Mouse (Mus musculus) ES-Bruce4 (cell line): ENCODE data around the gene Rbm14. TPM values are rescaled to one million over a fixed set of nuclear protein-coding genes. Genes with fewer than 3 reads are reported as not detected.

Experiments
- H3K27ac ChIP-seq: 2 replicates; pipeline ENCODE4 v1.5.1; 2012; ENCODE audit warnings: low read length, inconsistent platforms; ENCODE audit not compliant: insufficient read depth
- H3K27me3 ChIP-seq: 2 replicates; pipeline ENCODE4 v1.6.1; 2012; ENCODE audit warnings: mild to moderate bottlenecking, low read length, inconsistent platforms; ENCODE audit not compliant: control insufficient read depth, poor library complexity, insufficient read depth, severe bottlenecking
- H3K36me3 ChIP-seq: 2 replicates; pipeline ENCODE4 v1.6.1; 2012; ENCODE audit warnings: inconsistent platforms, mild to moderate bottlenecking, low read length, moderate library complexity; ENCODE audit not compliant: control insufficient read depth, poor library complexity, insufficient read depth, severe bottlenecking
- H3K4me1 ChIP-seq: one replicate; pipeline ENCODE4 v1.8.1; 2011; ENCODE audit warnings: low read length; ENCODE audit not compliant: control insufficient read depth, insufficient read depth
- H3K4me3 ChIP-seq: 2 replicates; pipeline ENCODE4 v1.5.1; 2011; ENCODE audit warnings: low read depth, mild to moderate bottlenecking, low read length
- H3K9ac ChIP-seq: 2 replicates; pipeline ENCODE4 v1.6.1; 2012; ENCODE audit warnings: low read depth, mild to moderate bottlenecking, inconsistent platforms; ENCODE audit not compliant: poor library complexity, severe bottlenecking
- H3K9me3 ChIP-seq: replicated peaks from 2 replicates; pipeline ENCODE4 v1.6.1; 2012; ENCODE audit warnings: mild to moderate bottlenecking, low read length, inconsistent platforms; ENCODE audit not compliant: control insufficient read depth, poor library complexity, insufficient read depth, severe bottlenecking
- CTCF ChIP-seq: IDR thresholded peaks from one replicate; pipeline ENCODE4 v1.8.1; 2011; ENCODE audit warnings: low read depth, low read length
- EP300 ChIP-seq: IDR thresholded peaks from 2 replicates; pipeline ENCODE4 v1.6.1; 2011; ENCODE audit warnings: low read depth, low read length; ENCODE audit not compliant: insufficient read depth
- POLR2A ChIP-seq: IDR thresholded peaks from one replicate; pipeline ENCODE4 v1.8.1; 2011; ENCODE audit warnings: low read length; ENCODE audit not compliant: insufficient read depth
- polyA plus RNA-seq: library from polyadenylated mRNA; stranded (reverse); fragments of >200 nt; gene quantifications from 2 replicates; pipeline ENCODE4 v1.2.4, GENCODE M21; 2011; ENCODE audit warnings: low read depth; ENCODE audit not compliant: missing spikeins, insufficient read depth, insufficient read length

The Rbm14 gene
- polyA plus RNA-seq, 1 experiment, result 79.2 TPM

GRCm38 (mm10) chr19:4793831-4794422 lies 17.5 kb downstream of the Rbm14 start, which contains the start of gene Rbm4:
Gene Rbm4 (minus strand): TSS chr19:4793901.
- H3K27me3 ChIP-seq, result no peaks in the 10 kb centered on the region
- H3K36me3 ChIP-seq, result peaks cover 42% of the 10 kb centered on the region
- TF ChIP-seq POLR2A, result peak; percentile 29
- no peak for TF ChIP-seq EP300
- no peak for TF ChIP-seq CTCF
- peaks cover 4% of the 10 kb centered on the region for H3K4me1 ChIP-seq
- H3K27ac ChIP-seq, result peak within 1 kb of the TSS; percentile 84
- peak within 1 kb of the TSS; percentile 96 for H3K4me3 ChIP-seq
- H3K9me3 ChIP-seq, result no peaks in the 10 kb centered on the region
- H3K9ac ChIP-seq, result peak within 1 kb of the TSS; percentile 86

GRCm38 (mm10) chr19:4793281-4793830 lies 18.1 kb downstream of the Rbm14 start:
- no peaks in the 10 kb centered on the region for H3K27me3 ChIP-seq
- peak overlapping the region; percentile 12 for H3K27ac ChIP-seq
- H3K9me3 ChIP-seq, result no peaks in the 10 kb centered on the region
- H3K4me3 ChIP-seq, result peak overlapping the region; percentile 96
- H3K36me3 ChIP-seq, result peaks cover 44% of the 10 kb centered on the region
- TF ChIP-seq CTCF (no peak), POLR2A (no peak), EP300 (no peak)
- peak overlapping the region; percentile 86 for H3K9ac ChIP-seq
- peaks cover 4% of the 10 kb centered on the region for H3K4me1 ChIP-seq

GRCm38 (mm10) chr19:4786313-4786712 lies 25.1 kb downstream of the Rbm14 start:
- Histone ChIP-seq H3K27me3 (no peaks in the 10 kb centered on the region), H3K9me3 (no peaks in the 10 kb centered on the region), H3K9ac (no peak overlapping the region), H3K4me1 (peaks cover 4% of the 10 kb centered on the region), H3K27ac (no peak overlapping the region), H3K4me3 (no peak overlapping the region), H3K36me3 (peaks cover 93% of the 10 kb centered on the region)
- TF ChIP-seq CTCF, result no peak

- no peak overlapping the region; the same call in 1 of the 2 replicates for H3K4me3 ChIP-seq
- TF ChIP-seq POLR2A (no peak), EP300 (no peak), CTCF (no peak)
- peak overlapping the region; percentile 44; the same call in 1 of the 2 replicates for H3K9ac ChIP-seq
- no peaks in the 10 kb centered on the region for H3K9me3 ChIP-seq
- H3K27me3 ChIP-seq, result no peaks in the 10 kb centered on the region
- peaks cover 4% of the 10 kb centered on the region for H3K4me1 ChIP-seq
- H3K27ac ChIP-seq, result peak overlapping the region; percentile 44
- peaks cover 90% of the 10 kb centered on the region for H3K36me3 ChIP-seq
These were observed 26.2 kb downstream of the Rbm14 start for GRCm38 (mm10) chr19:4785206-4785605.

- H3K4me1 ChIP-seq, result peaks cover 2% of the 10 kb centered on the region
- H3K27me3 ChIP-seq, result no peaks in the 10 kb centered on the region
- peaks cover 90% of the 10 kb centered on the region for H3K36me3 ChIP-seq
- no peak overlapping the region for H3K27ac ChIP-seq
- no peak overlapping the region for H3K4me3 ChIP-seq
- no peaks in the 10 kb centered on the region for H3K9me3 ChIP-seq
- no peak for TF ChIP-seq EP300
- TF ChIP-seq POLR2A, result no peak
- no peak for TF ChIP-seq CTCF
- no peak overlapping the region for H3K9ac ChIP-seq
These were observed 28.5 kb downstream of the Rbm14 start for GRCm38 (mm10) chr19:4782891-4783290.

- H3K4me3 ChIP-seq, result no peak overlapping the region
- TF ChIP-seq CTCF (no peak), POLR2A (no peak), EP300 (no peak)
- H3K9me3 ChIP-seq, result no peaks in the 10 kb centered on the region
- H3K27ac ChIP-seq, result no peak overlapping the region
- H3K4me1 ChIP-seq, result no peaks in the 10 kb centered on the region
- H3K27me3 ChIP-seq, result no peaks in the 10 kb centered on the region
- peaks cover 79% of the 10 kb centered on the region for H3K36me3 ChIP-seq
- H3K9ac ChIP-seq, result no peak overlapping the region; the same call in 1 of the 2 replicates
These were observed 38.6 kb downstream of the Rbm14 start for GRCm38 (mm10) chr19:4772785-4773184.
